Mouse (Mus musculus): ENCODE results near the gene Gm10570. TPM values are rescaled to one million over a fixed set of nuclear protein-coding genes. Genes with fewer than 3 reads are reported as not detected.

The Gm10570 gene
- 0.46 TPM in 1 of 2 replicates, not detected in the other for polyA plus RNA-seq (2014; fragmentation: Nextera tagmentation; extraction: Ambion mirVana)

GRCm38 (mm10) chr4:130308231-130309081 lies at the start of gene Gm10570, which contains the start of gene Fabp3:
Gene Gm10570 (minus strand): TSS chr4:130308674.
Gene Fabp3 (plus strand): TSS chr4:130308595.
- Histone ChIP-seq H3K27ac (peak within 1 kb of the TSS; percentile 49), H3K4me3 (replicated peaks; ENCODE audit: low read length) (peak within 1 kb of the TSS; percentile 59), H3K36me3 (replicated peaks; ENCODE audit: control insufficient read depth, insufficient read depth) (peaks cover 11% of the 10 kb centered on the region; the same call in 1 of the 2 replicates), H3K4me2 (replicated peaks) (peak within 1 kb of the TSS; percentile 95), H3K4me1 (replicated peaks; ENCODE audit: control insufficient read depth, insufficient read depth, low read length) (peaks cover 11% of the 10 kb centered on the region), H3K9me3 (ENCODE audit: control insufficient read depth, low read length) (no peaks in the 10 kb centered on the region), H3K27me3 (ENCODE audit: control insufficient read depth, insufficient read depth, low read length) (peaks cover 13% of the 10 kb centered on the region), H3K9ac (peak within 1 kb of the TSS; percentile 84)
- peak; percentile 63 for ATAC-seq (ENCODE audit: low FRiP score)
- WGBS = under 1% methylated on average over 51 of the region's 52 CpGs
- DNase-seq (ENCODE audit: low spot score) = peak; percentile 69

GRCm38 (mm10) chr4:130357946-130358345 lies 49.5 kb upstream of the Gm10570 start:
- Histone ChIP-seq H3K27ac (no peak overlapping the region), H3K4me3 (replicated peaks; ENCODE audit: low read length) (no peak overlapping the region), H3K4me1 (replicated peaks; ENCODE audit: control insufficient read depth, insufficient read depth, low read length) (peaks cover 16% of the 10 kb centered on the region), H3K9me3 (ENCODE audit: control insufficient read depth, low read length) (no peaks in the 10 kb centered on the region), H3K9ac (no peak overlapping the region), H3K4me2 (replicated peaks) (no peak overlapping the region), H3K27me3 (ENCODE audit: control insufficient read depth, insufficient read depth, low read length) (no peaks in the 10 kb centered on the region), H3K36me3 (replicated peaks; ENCODE audit: control insufficient read depth, insufficient read depth) (peaks cover 31% of the 10 kb centered on the region)
- ATAC-seq (ENCODE audit: low FRiP score) = no peak
- no peak for DNase-seq (ENCODE audit: low spot score)

- Histone ChIP-seq H3K27ac (no peak overlapping the region), H3K27me3 (ENCODE audit: control insufficient read depth, insufficient read depth, low read length) (no peaks in the 10 kb centered on the region), H3K9me3 (ENCODE audit: control insufficient read depth, low read length) (no peaks in the 10 kb centered on the region), H3K36me3 (replicated peaks; ENCODE audit: control insufficient read depth, insufficient read depth) (peaks cover 77% of the 10 kb centered on the region), H3K4me2 (replicated peaks) (no peak overlapping the region), H3K4me3 (replicated peaks; ENCODE audit: low read length) (no peak overlapping the region), H3K4me1 (replicated peaks; ENCODE audit: control insufficient read depth, insufficient read depth, low read length) (no peaks in the 10 kb centered on the region), H3K9ac (no peak overlapping the region)
- DNase-seq (ENCODE audit: low spot score) (no peak), ATAC-seq (ENCODE audit: low FRiP score) (no peak)
- 96% methylated on average over 7 of the region's 7 CpGs for WGBS
Observed at GRCm38 (mm10) chr4:130352588-130352987, 44.1 kb upstream of the Gm10570 start.

GRCm38 (mm10) chr4:130350690-130351422 lies 42.4 kb upstream of the Gm10570 start:
- ATAC-seq (ENCODE audit: low FRiP score) (no peak), DNase-seq (ENCODE audit: low spot score) (no peak)
- 85% methylated on average over 16 of the region's 16 CpGs for WGBS
- no peak overlapping the region for H3K9ac ChIP-seq
- no peak overlapping the region for H3K4me2 ChIP-seq (replicated peaks)
- H3K27ac ChIP-seq = no peak overlapping the region
- H3K36me3 ChIP-seq (replicated peaks; ENCODE audit: control insufficient read depth, insufficient read depth) = peaks cover 86% of the 10 kb centered on the region
- H3K4me1 ChIP-seq (replicated peaks; ENCODE audit: control insufficient read depth, insufficient read depth, low read length) = no peaks in the 10 kb centered on the region
- no peak overlapping the region for H3K4me3 ChIP-seq (replicated peaks; ENCODE audit: low read length)
- H3K27me3 ChIP-seq (ENCODE audit: control insufficient read depth, insufficient read depth, low read length) = no peaks in the 10 kb centered on the region
- H3K9me3 ChIP-seq (ENCODE audit: control insufficient read depth, low read length) = no peaks in the 10 kb centered on the region

GRCm38 (mm10) chr4:130349666-130350065 lies 41.2 kb upstream of the Gm10570 start:
- over 99% methylated on average over 6 of the region's 6 CpGs for WGBS
- no peaks in the 10 kb centered on the region for H3K4me1 ChIP-seq (replicated peaks; ENCODE audit: control insufficient read depth, insufficient read depth, low read length)
- H3K27me3 ChIP-seq (ENCODE audit: control insufficient read depth, insufficient read depth, low read length) = no peaks in the 10 kb centered on the region
- H3K9ac ChIP-seq = no peak overlapping the region
- no peak overlapping the region for H3K27ac ChIP-seq
- H3K4me3 ChIP-seq (replicated peaks; ENCODE audit: low read length) = no peak overlapping the region
- no peak overlapping the region for H3K4me2 ChIP-seq (replicated peaks)
- no peaks in the 10 kb centered on the region for H3K9me3 ChIP-seq (ENCODE audit: control insufficient read depth, low read length)
- peaks cover 85% of the 10 kb centered on the region for H3K36me3 ChIP-seq (replicated peaks; ENCODE audit: control insufficient read depth, insufficient read depth)
- no peak for ATAC-seq (ENCODE audit: low FRiP score)
- no peak for DNase-seq (ENCODE audit: low spot score)

- no peak overlapping the region for H3K4me3 ChIP-seq (replicated peaks; ENCODE audit: low read length)
- ATAC-seq (ENCODE audit: low FRiP score) (no peak), DNase-seq (ENCODE audit: low spot score) (peak; percentile 78)
- no peaks in the 10 kb centered on the region for H3K27me3 ChIP-seq (ENCODE audit: control insufficient read depth, insufficient read depth, low read length)
- H3K9ac ChIP-seq = no peak overlapping the region
- no peaks in the 10 kb centered on the region for H3K9me3 ChIP-seq (ENCODE audit: control insufficient read depth, low read length)
- H3K4me1 ChIP-seq (replicated peaks; ENCODE audit: control insufficient read depth, insufficient read depth, low read length) = no peaks in the 10 kb centered on the region
- H3K27ac ChIP-seq = no peak overlapping the region
- 24% methylated on average over 4 of the region's 4 CpGs for whole genome bisulfite sequencing
- H3K4me2 ChIP-seq (replicated peaks) = no peak overlapping the region
- peaks cover 35% of the 10 kb centered on the region for H3K36me3 ChIP-seq (replicated peaks; ENCODE audit: control insufficient read depth, insufficient read depth)
Observed at GRCm38 (mm10) chr4:130341691-130342090, 33.2 kb upstream of the Gm10570 start.

GRCm38 (mm10) chr4:130335867-130336266 lies 27.4 kb upstream of the Gm10570 start:
- ATAC-seq (ENCODE audit: low FRiP score) (no peak), DNase-seq (ENCODE audit: low spot score) (no peak)
- Histone ChIP-seq H3K9me3 (ENCODE audit: control insufficient read depth, low read length) (no peaks in the 10 kb centered on the region), H3K4me1 (replicated peaks; ENCODE audit: control insufficient read depth, insufficient read depth, low read length) (no peaks in the 10 kb centered on the region), H3K36me3 (replicated peaks; ENCODE audit: control insufficient read depth, insufficient read depth) (peaks cover 51% of the 10 kb centered on the region), H3K9ac (no peak overlapping the region), H3K4me2 (replicated peaks) (no peak overlapping the region), H3K4me3 (replicated peaks; ENCODE audit: low read length) (no peak overlapping the region), H3K27ac (no peak overlapping the region), H3K27me3 (ENCODE audit: control insufficient read depth, insufficient read depth, low read length) (no peaks in the 10 kb centered on the region)
- 91% methylated on average over 5 of the region's 5 CpGs for WGBS

- DNase-seq (ENCODE audit: low spot score) = no peak
- WGBS = 85% methylated on average over 9 of the region's 9 CpGs
- Histone ChIP-seq H3K27me3 (ENCODE audit: control insufficient read depth, insufficient read depth, low read length) (no peaks in the 10 kb centered on the region), H3K27ac (no peak overlapping the region), H3K9me3 (ENCODE audit: control insufficient read depth, low read length) (no peaks in the 10 kb centered on the region), H3K4me2 (replicated peaks) (no peak overlapping the region), H3K4me1 (replicated peaks; ENCODE audit: control insufficient read depth, insufficient read depth, low read length) (no peaks in the 10 kb centered on the region), H3K4me3 (replicated peaks; ENCODE audit: low read length) (no peak overlapping the region), H3K36me3 (replicated peaks; ENCODE audit: control insufficient read depth, insufficient read depth) (peaks cover 73% of the 10 kb centered on the region), H3K9ac (no peak overlapping the region)
- no peak for ATAC-seq (ENCODE audit: low FRiP score)
Observed at GRCm38 (mm10) chr4:130327366-130327765, 18.9 kb upstream of the Gm10570 start.

GRCm38 (mm10) chr4:130325446-130325845 lies 17.0 kb upstream of the Gm10570 start:
- Histone ChIP-seq H3K27ac (no peak overlapping the region), H3K4me2 (replicated peaks) (no peak overlapping the region), H3K4me1 (replicated peaks; ENCODE audit: control insufficient read depth, insufficient read depth, low read length) (no peaks in the 10 kb centered on the region), H3K36me3 (replicated peaks; ENCODE audit: control insufficient read depth, insufficient read depth) (peaks cover 83% of the 10 kb centered on the region), H3K9ac (no peak overlapping the region), H3K9me3 (ENCODE audit: control insufficient read depth, low read length) (no peaks in the 10 kb centered on the region), H3K27me3 (ENCODE audit: control insufficient read depth, insufficient read depth, low read length) (no peaks in the 10 kb centered on the region), H3K4me3 (replicated peaks; ENCODE audit: low read length) (no peak overlapping the region)
- ATAC-seq (ENCODE audit: low FRiP score) = no peak
- 98% methylated on average over 2 of the region's 2 CpGs for WGBS
- no peak for DNase-seq (ENCODE audit: low spot score)

Data from hindbrain, embryonic 14.5 days (tissue).